Mouse (Mus musculus) C2C12 (cell line): ENCODE measurements around the gene Cdh24. TPM values are rescaled to one million over a fixed set of nuclear protein-coding genes. Genes with fewer than 3 reads are reported as not detected.

Experiments used
- H3K27me3 ChIP-seq: one replicate; pipeline ENCODE4 v1.6.1; 2011; ENCODE audit not compliant: control insufficient read depth, insufficient read depth, insufficient read length
- H3K36me3 ChIP-seq: one replicate; pipeline ENCODE4 v1.6.1; 2011; ENCODE audit not compliant: control insufficient read depth, insufficient read depth
- H3K4me3 ChIP-seq: one replicate; pipeline ENCODE4 v1.5.1; 2011; ENCODE audit warnings: mild to moderate bottlenecking, control low read depth; ENCODE audit not compliant: poor library complexity, insufficient read depth, severe bottlenecking
- H3K79me2 ChIP-seq: one replicate; pipeline ENCODE4 v1.6.1; 2011; ENCODE audit not compliant: control insufficient read depth, insufficient read depth
- H3K79me3 ChIP-seq: one replicate; pipeline ENCODE4 v1.6.1; 2011; ENCODE audit warnings: low read depth, control low read depth
- H3ac ChIP-seq: one replicate; pipeline ENCODE3; 2011; ENCODE audit warnings: low read depth; ENCODE audit not compliant: control insufficient read depth, insufficient read length
- CEBPB ChIP-seq: IDR thresholded peaks from one replicate; pipeline ENCODE4 v1.6.1; 2011; ENCODE audit warnings: low read depth, mild to moderate bottlenecking, control low read depth, moderate library complexity
- CTCF ChIP-seq: IDR thresholded peaks from one replicate; pipeline ENCODE4 v1.5.1; 2011; ENCODE audit not compliant: control insufficient read depth, insufficient read depth, insufficient read length
- FOSL1 ChIP-seq: IDR thresholded peaks from one replicate; pipeline ENCODE4 v1.8.0; 2011; ENCODE audit warnings: mild to moderate bottlenecking, low read length; ENCODE audit not compliant: poor library complexity, insufficient read depth, severe bottlenecking
- MAX ChIP-seq: IDR thresholded peaks from one replicate; pipeline ENCODE4 v1.6.1; 2011; ENCODE audit warnings: mild to moderate bottlenecking, control low read depth
- MYOD1 ChIP-seq: IDR thresholded peaks from one replicate; pipeline ENCODE4 v1.6.1; 2011; ENCODE audit warnings: low read depth; ENCODE audit not compliant: control insufficient read depth, insufficient read length
- MYOG ChIP-seq: IDR thresholded peaks from one replicate; pipeline ENCODE4 v1.6.1; 2011; ENCODE audit not compliant: control insufficient read depth, insufficient read length; ENCODE audit errors: extremely low read depth
- USF1 ChIP-seq: IDR thresholded peaks from one replicate; pipeline ENCODE4 v1.6.1; 2011; ENCODE audit warnings: low read depth, mild to moderate bottlenecking, control low read depth, moderate library complexity
- polyA plus RNA-seq: library from polyadenylated mRNA; unstranded; fragments of >200 nt; fragmentation: generic; extraction: Trizol; gene quantifications from one replicate; pipeline ENCODE4 v1.2.1, GENCODE M21; 2012; ENCODE audit warnings: missing spikeins

Gene Cdh24
- polyA plus RNA-seq, 1 experiment, result 4.6 TPM

- TF ChIP-seq MYOD1 (no peak), USF1 (no peak), FOSL1 (no peak), MAX (no peak), CEBPB (no peak), MYOG (no peak), CTCF (no peak)
- H3K4me3 ChIP-seq, result no peak overlapping the region
- no peaks in the 10 kb centered on the region for H3K79me3 ChIP-seq
- no peak overlapping the region for H3ac ChIP-seq
- H3K79me2 ChIP-seq, result no peaks in the 10 kb centered on the region
- H3K27me3 ChIP-seq, result no peaks in the 10 kb centered on the region
- peaks cover 80% of the 10 kb centered on the region for H3K36me3 ChIP-seq
Observed at GRCm38 (mm10) chr14:54660009-54660408, 18.8 kb upstream of the Cdh24 start.

DNA sequence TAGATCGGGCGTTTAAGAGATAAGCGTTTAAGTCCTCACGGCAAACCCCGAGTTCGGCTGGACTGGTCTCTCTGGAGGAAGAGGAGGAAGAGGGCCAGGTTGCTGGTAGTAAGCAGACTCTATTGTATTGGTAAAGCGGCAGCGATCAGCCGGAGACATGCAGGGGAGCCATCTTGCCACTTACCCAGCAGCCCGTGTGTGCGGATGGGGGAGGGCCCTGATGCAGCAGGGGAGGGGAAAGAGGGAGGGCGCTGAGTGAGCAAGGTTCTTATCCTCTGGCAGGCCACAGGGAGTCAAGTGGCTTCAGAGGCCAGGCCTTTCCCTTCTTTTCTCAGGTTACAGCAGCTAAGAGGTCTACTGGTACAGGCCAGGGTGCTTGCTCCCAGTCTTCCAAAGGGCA lies 12.3 kb upstream of the Cdh24 start:
- peak overlapping the region; percentile 79 for H3K4me3 ChIP-seq
- peaks cover 34% of the 10 kb centered on the region for H3K79me3 ChIP-seq
- peak overlapping the region; percentile 68 for H3ac ChIP-seq
- H3K36me3 ChIP-seq, result peaks cover 66% of the 10 kb centered on the region
- H3K27me3 ChIP-seq, result no peaks in the 10 kb centered on the region
- TF ChIP-seq USF1 (no peak), MYOG (no peak), CTCF (no peak), MAX (peak; percentile 49)
- peaks cover 50% of the 10 kb centered on the region for H3K79me2 ChIP-seq

DNA sequence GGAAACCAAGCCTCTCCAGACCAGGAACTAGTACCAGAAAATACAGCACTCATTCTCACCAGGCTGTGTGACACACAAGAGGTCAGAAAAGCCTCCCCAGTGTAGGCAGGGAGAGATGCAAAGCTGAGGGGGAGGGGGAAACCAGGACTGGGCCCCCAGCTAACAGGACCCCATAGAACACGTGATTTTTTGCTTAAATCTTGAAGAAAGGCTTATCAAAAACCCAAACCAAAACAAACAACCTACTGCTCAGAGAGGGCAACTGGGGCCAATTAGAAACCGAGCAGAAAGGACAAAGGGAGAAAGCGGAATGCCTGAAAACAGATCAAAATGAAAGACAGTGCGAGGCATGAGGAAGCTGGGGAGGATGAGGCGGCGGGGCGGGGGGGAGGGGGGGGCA lies 11.6 kb upstream of the Cdh24 start:
- TF ChIP-seq MYOG, result no peak
- no peak for TF ChIP-seq CEBPB
- no peak for TF ChIP-seq USF1
- TF ChIP-seq MAX, result no peak
- TF ChIP-seq MYOD1, result no peak
- no peak for TF ChIP-seq FOSL1
- TF ChIP-seq CTCF, result no peak
- Histone ChIP-seq H3K79me2 (peaks cover 56% of the 10 kb centered on the region), H3K4me3 (peak overlapping the region; percentile 79), H3ac (peak overlapping the region; percentile 41), H3K79me3 (peaks cover 39% of the 10 kb centered on the region), H3K36me3 (peaks cover 67% of the 10 kb centered on the region), H3K27me3 (no peaks in the 10 kb centered on the region)

DNA sequence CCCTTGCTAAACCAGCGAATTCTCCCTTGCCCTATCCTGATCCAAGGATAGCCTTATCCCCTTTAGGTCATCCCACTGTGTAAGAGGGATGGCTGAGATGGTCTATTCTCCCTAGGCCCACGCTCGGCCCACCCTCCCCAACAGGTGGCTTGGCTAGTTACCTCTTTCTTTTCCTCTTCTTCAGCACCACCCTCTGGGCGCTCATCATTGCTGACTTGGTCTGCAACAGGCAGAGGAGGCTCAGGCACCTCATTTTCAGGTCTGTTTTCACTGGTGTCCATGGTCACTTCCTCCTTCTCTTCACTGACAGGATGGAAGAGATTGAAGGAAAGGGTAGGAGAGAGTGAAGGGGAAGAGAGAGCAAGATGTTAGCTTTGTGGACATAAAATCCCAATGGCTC lies 10.4 kb upstream of the Cdh24 start:
- H3K27me3 ChIP-seq, result no peaks in the 10 kb centered on the region
- H3K79me2 ChIP-seq, result peaks cover 62% of the 10 kb centered on the region
- peaks cover 70% of the 10 kb centered on the region for H3K36me3 ChIP-seq
- H3K4me3 ChIP-seq, result no peak overlapping the region
- H3ac ChIP-seq, result no peak overlapping the region
- TF ChIP-seq MAX, result no peak
- no peak for TF ChIP-seq CTCF
- no peak for TF ChIP-seq CEBPB
- no peak for TF ChIP-seq USF1
- no peak for TF ChIP-seq FOSL1
- no peak for TF ChIP-seq MYOD1
- no peak for TF ChIP-seq MYOG
- H3K79me3 ChIP-seq, result peaks cover 39% of the 10 kb centered on the region

GRCm38 (mm10) chr14:54650621-54651454 lies 9.7 kb upstream of the Cdh24 start:
- Histone ChIP-seq H3K4me3 (no peak overlapping the region), H3K79me3 (peaks cover 39% of the 10 kb centered on the region), H3K27me3 (no peaks in the 10 kb centered on the region), H3K36me3 (peaks cover 72% of the 10 kb centered on the region), H3K79me2 (peaks cover 62% of the 10 kb centered on the region), H3ac (no peak overlapping the region)
- TF ChIP-seq MAX (peak; percentile 42), CTCF (peak; percentile 68), MYOG (no peak)

- H3K79me2 ChIP-seq, result peaks cover 55% of the 10 kb centered on the region
- TF ChIP-seq FOSL1, result no peak
- TF ChIP-seq CTCF, result no peak
- TF ChIP-seq CEBPB, result no peak
- TF ChIP-seq MYOD1, result no peak
- no peak for TF ChIP-seq MYOG
- TF ChIP-seq MAX, result no peak
- no peak for TF ChIP-seq USF1
- no peak overlapping the region for H3K4me3 ChIP-seq
- H3K36me3 ChIP-seq, result peaks cover 90% of the 10 kb centered on the region
- no peak overlapping the region for H3ac ChIP-seq
- H3K79me3 ChIP-seq, result peaks cover 33% of the 10 kb centered on the region
- H3K27me3 ChIP-seq, result no peaks in the 10 kb centered on the region
Observed at GRCm38 (mm10) chr14:54647900-54648299, 6.7 kb upstream of the Cdh24 start.
